Mouse (Mus musculus) brain, embryonic 14.5 days (tissue): Measurements from ENCODE around the gene Fam126b. TPM values are rescaled to one million over a fixed set of nuclear protein-coding genes. Genes with fewer than 3 reads are reported as not detected.

ENCODE experiments used
- DNase-seq: peaks from one replicate; pipeline ENCODE4 v3.0.0-alpha.2; 2011; ENCODE audit warnings: low read depth
- CTCF ChIP-seq: fragments of 200-500 bp; IDR thresholded peaks from 2 replicates; pipeline ENCODE4 v1.5.1; 2012; ENCODE audit warnings: inconsistent platforms, mild to moderate bottlenecking, moderate library complexity, borderline replicate concordance; ENCODE audit not compliant: insufficient read depth, insufficient read length; ENCODE audit errors: extremely low read depth
- POLR2A ChIP-seq: fragments of 200-500 bp; IDR thresholded peaks from 2 replicates; pipeline ENCODE4 v1.6.1; 2012; ENCODE audit warnings: mild to moderate bottlenecking, inconsistent platforms, borderline replicate concordance; ENCODE audit not compliant: poor library complexity, insufficient read depth, insufficient read length, severe bottlenecking; ENCODE audit errors: extremely low read depth
- polyA plus RNA-seq: library from polyadenylated mRNA; depleted of rRNA; stranded (reverse); fragments of >200 nt; gene quantifications from 2 replicates; pipeline ENCODE4 v1.2.3, GENCODE M21; 2012; rRNA removed

Gene Fam126b
- polyA plus RNA-seq, 1 experiment, result 6.0 TPM

- DNase-seq, result no peak
- TF ChIP-seq POLR2A, result no peak
- no peak for TF ChIP-seq CTCF
Observed at GRCm38 (mm10) chr1:58541386-58541785, 44.7 kb downstream of the Fam126b start.

GRCm38 (mm10) chr1:58507249-58507648 lies 78.9 kb downstream of the Fam126b start:
- no peak for DNase-seq
- no peak for TF ChIP-seq CTCF
- no peak for TF ChIP-seq POLR2A

- TF ChIP-seq CTCF (no peak), POLR2A (peak; percentile 65; the same call in 1 of the 2 replicates)
- peak; percentile 98 for DNase-seq
Observed at GRCm38 (mm10) chr1:58504577-58505254, 81.4 kb downstream of the Fam126b start, which contains the start of gene Orc2. Gene Orc2 (minus strand): TSS chr1:58505109.

GRCm38 (mm10) chr1:58503793-58504370 lies 82.2 kb downstream of the Fam126b start:
- TF ChIP-seq CTCF (no peak), POLR2A (no peak)

GRCm38 (mm10) chr1:58503134-58503533 lies 83.0 kb downstream of the Fam126b start:
- no peak for TF ChIP-seq CTCF
- TF ChIP-seq POLR2A, result no peak
- no peak for DNase-seq

More at GRCm38 (mm10) chr1:58503793-58504370, 82.2 kb downstream of the Fam126b start:
- DNase-seq, result peak; percentile 1

- TF ChIP-seq POLR2A (no peak), CTCF (no peak)
- peak; percentile 1 for DNase-seq
Observed at GRCm38 (mm10) chr1:58498758-58499157, 87.4 kb downstream of the Fam126b start.

GRCm38 (mm10) chr1:58497678-58498077 lies 88.4 kb downstream of the Fam126b start:
- TF ChIP-seq CTCF, result no peak
- TF ChIP-seq POLR2A, result no peak

GRCm38 (mm10) chr1:58495603-58496002 lies 90.5 kb downstream of the Fam126b start:
- TF ChIP-seq POLR2A, result no peak
- no peak for TF ChIP-seq CTCF
- DNase-seq, result no peak

More at GRCm38 (mm10) chr1:58497678-58498077, 88.4 kb downstream of the Fam126b start:
- no peak for DNase-seq

- TF ChIP-seq POLR2A (no peak), CTCF (no peak)
Observed at GRCm38 (mm10) chr1:58482647-58483046, 103.5 kb downstream of the Fam126b start.

GRCm38 (mm10) chr1:58475662-58476061 lies 110.5 kb downstream of the Fam126b start:
- TF ChIP-seq POLR2A (no peak), CTCF (no peak)
- DNase-seq, result no peak

More at GRCm38 (mm10) chr1:58482647-58483046, 103.5 kb downstream of the Fam126b start:
- DNase-seq, result no peak

Other genes starting within 250 kb of the Fam126b start
- gene Bzw1, start 193.4 kb downstream of the Fam126b start, polyA plus RNA-seq, result 137 and 151 TPM in 2 replicates
- gene Clk1, start 162.3 kb downstream of the Fam126b start, polyA plus RNA-seq, result 204 and 259 TPM in 2 replicates
- 44.8 and 49.3 TPM in 2 replicates for gene Nif3l1, start 141.2 kb downstream of the Fam126b start, polyA plus RNA-seq
- 32.6 and 34.6 TPM in 2 replicates for gene Ppil3, start 140.8 kb downstream of the Fam126b start, polyA plus RNA-seq
- 19.7 and 21.5 TPM in 2 replicates for gene Orc2, start 81.2 kb downstream of the Fam126b start, polyA plus RNA-seq
- 116 and 141 TPM in 2 replicates for gene Ndufb3, start 61 bp upstream of the Fam126b start, polyA plus RNA-seq
- gene Als2cr12, start 109.7 kb upstream of the Fam126b start, polyA plus RNA-seq, result not detected in 2 replicates
- 12.3 and 12.7 TPM in 2 replicates for gene Cflar, start 125.2 kb upstream of the Fam126b start, polyA plus RNA-seq
- gene Casp8, start 209.1 kb upstream of the Fam126b start, polyA plus RNA-seq, result 1.6 and 3.4 TPM in 2 replicates